Comparison of ENCODE assay signal across 8 mouse cellular contexts in the genomic region with DNA sequence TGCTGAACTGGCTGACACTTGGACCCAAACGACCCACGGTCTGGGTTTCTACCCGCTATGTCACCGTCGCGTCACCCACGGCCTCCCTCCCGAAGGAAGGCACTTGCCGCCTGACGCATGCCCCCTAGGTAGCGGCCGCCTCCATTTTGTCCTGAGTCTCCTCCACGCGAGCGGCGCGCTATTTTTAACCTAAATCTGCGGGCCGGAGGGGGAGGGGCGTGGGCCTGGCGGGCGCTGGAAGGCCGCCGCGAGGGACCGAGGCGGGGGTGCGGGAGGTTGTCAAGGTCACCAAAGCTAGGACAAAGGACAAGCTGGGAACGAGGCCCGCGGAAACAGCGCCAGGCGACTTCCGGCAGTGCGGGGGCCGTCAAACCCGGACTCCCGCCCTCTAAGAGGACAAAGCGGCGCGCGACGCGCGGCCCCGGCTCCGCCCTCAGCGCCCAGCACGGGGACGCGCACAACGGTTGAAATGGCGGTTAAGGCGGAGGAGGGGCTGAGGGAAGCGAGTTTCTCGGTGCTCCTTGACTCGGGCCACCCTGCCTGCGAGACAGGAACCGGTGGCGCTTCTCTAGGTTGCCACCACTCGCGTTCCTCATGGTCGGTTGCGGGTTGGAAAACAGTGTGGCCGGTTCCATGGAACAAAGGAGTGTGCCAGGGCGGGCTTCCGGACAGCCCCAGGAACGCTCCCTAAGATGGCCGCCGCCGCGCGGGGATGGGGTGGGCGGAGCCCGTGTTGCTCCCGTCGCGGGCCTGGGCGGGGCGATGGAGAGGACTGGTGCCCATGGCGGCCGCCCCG. TPM values are rescaled to one million over a fixed set of nuclear protein-coding genes. Genes with fewer than 3 reads are reported as not detected.
A peak's percentile ranks its signal among the peaks of the same experiment; 100 is the strongest.
DNase-seq lines count a peak whose midpoint lies in the region; ATAC-seq and TF ChIP-seq lines count a peak whose summit lies in the region.

Gene Cox20, plus strand, starts transcription at position 742 of the 796 bp plus-strand sequence.

- DNase-seq in CH12.LX (ENCODE audit: extremely low read depth), result peak; percentile 93
- peak; percentile 92 for DNase-seq in c-Kit-positive CD71-positive TER-119-negative erythroid progenitor cells, embryonic 14.5 days (ENCODE audit: low read depth)
- DNase-seq in heart, postnatal 0 days (ENCODE audit: low spot score), result peak; percentile 95
- DNase-seq in large intestine, adult 2 months (ENCODE audit: low read depth, low spot score), result no peak
- peak; percentile 98 for DNase-seq in liver, postnatal 0 days
- peak; percentile 99 for DNase-seq in testis, postnatal 10 days (ENCODE audit: low spot score)

- peaks cover 21% of the 10 kb centered on the region for H3K79me2 ChIP-seq in CH12.LX (replicated peaks; ENCODE audit: control insufficient read depth, extremely low read depth, insufficient read depth, poor library complexity, severe bottlenecking)

- peak; percentile 70 for TF ChIP-seq POLR2A in CH12.LX (IDR thresholded peaks at IDR 0.05; ENCODE audit: low read depth, low read length)

- WGBS in forebrain, embryonic 12.5 days, result under 1% methylated on average over 82 of the region's 83 CpGs
- under 1% methylated on average over 78 of the region's 83 CpGs for WGBS in heart, postnatal 0 days
- WGBS in large intestine, adult 2 months, result under 1% methylated on average over 83 of the region's 83 CpGs
- WGBS in liver, postnatal 0 days (ENCODE audit: insufficient replicate concordance), result under 1% methylated on average over 78 of the region's 83 CpGs
- under 1% methylated on average over 82 of the region's 83 CpGs for WGBS in neural tube, embryonic 14.5 days

- H3K36me3 ChIP-seq in CH12.LX (replicated peaks in 1 of 2; ENCODE audit: control insufficient read depth in 1 of 2, insufficient read depth in 1 of 2, low read length in 1 of 2), result peaks cover 24 to 37% of the 10 kb centered on the region in 2 experiments
- peaks cover 29% of the 10 kb centered on the region for H3K36me3 ChIP-seq in forebrain, embryonic 12.5 days (replicated peaks)
- peaks cover 30% of the 10 kb centered on the region for H3K36me3 ChIP-seq in heart, postnatal 0 days (replicated peaks; ENCODE audit: control insufficient read depth, insufficient read depth, low read length)
- peaks cover 29% of the 10 kb centered on the region for H3K36me3 ChIP-seq in liver, postnatal 0 days (replicated peaks; ENCODE audit: insufficient read depth, low read length)
- peaks cover 18% of the 10 kb centered on the region for H3K36me3 ChIP-seq in neural tube, embryonic 14.5 days (ENCODE audit: control insufficient read depth, insufficient read depth, low read length)

- TF ChIP-seq CTCF in CH12.LX (conservative IDR thresholded peaks at IDR 0.05 in 1 of 2, IDR thresholded peaks at IDR 0.05 in 1 of 2; ENCODE audit: low read depth in 2 of 2, low read length in 2 of 2), result no peak
- no peak for TF ChIP-seq CTCF in heart, postnatal 0 days (IDR thresholded peaks at IDR 0.05; ENCODE audit: low read depth)
- peak; percentile 36; the same call in 1 of the 2 replicates for TF ChIP-seq CTCF in liver, postnatal 0 days (IDR thresholded peaks at IDR 0.05; ENCODE audit: low read depth)

- H3K4me1 ChIP-seq in CH12.LX (ENCODE audit: control insufficient read depth in 1 of 2, insufficient read depth in 2 of 2), result peaks cover 4 to 40% of the 10 kb centered on the region in 2 experiments; a peak in 2 of 4 replicates
- H3K4me1 ChIP-seq in forebrain, embryonic 12.5 days, result peaks cover 30% of the 10 kb centered on the region
- peaks cover 16% of the 10 kb centered on the region for H3K4me1 ChIP-seq in heart, postnatal 0 days (ENCODE audit: control insufficient read depth, insufficient read depth)
- peaks cover 34% of the 10 kb centered on the region for H3K4me1 ChIP-seq in liver, postnatal 0 days (ENCODE audit: insufficient read depth)
- H3K4me1 ChIP-seq in neural tube, embryonic 14.5 days (ENCODE audit: control insufficient read depth, insufficient read depth, low read length), result peaks cover 26% of the 10 kb centered on the region

- ATAC-seq in forebrain, embryonic 12.5 days (ENCODE audit: low FRiP score), result peak; percentile 93
- peak; percentile 91 for ATAC-seq in heart, postnatal 0 days (ENCODE audit: insufficient read depth, low read depth)
- peak; percentile 91 for ATAC-seq in liver, postnatal 0 days
- peak; percentile 95 for ATAC-seq in neural tube, embryonic 14.5 days (ENCODE audit: low read depth)

- H3K27ac ChIP-seq in CH12.LX (ENCODE audit: insufficient read depth, low read depth), result peak within 1 kb of the TSS; percentile 84
- H3K27ac ChIP-seq in forebrain, embryonic 12.5 days, result peak within 1 kb of the TSS; percentile 99
- peak within 1 kb of the TSS; percentile 97 for H3K27ac ChIP-seq in heart, postnatal 0 days (ENCODE audit: low read depth)
- peak within 1 kb of the TSS; percentile 98 for H3K27ac ChIP-seq in liver, postnatal 0 days (ENCODE audit: low read depth)
- peak within 1 kb of the TSS; percentile 100 for H3K27ac ChIP-seq in neural tube, embryonic 14.5 days (ENCODE audit: low read depth, low read length)

- no peak for TF ChIP-seq RAD21 in CH12.LX (IDR thresholded peaks at IDR 0.05; ENCODE audit: low read depth, low read length)

- H3K4me3 ChIP-seq in CH12.LX (replicated peaks in 1 of 3; ENCODE audit: low read depth in 2 of 3, low read length in 2 of 3, poor library complexity in 1 of 3), result peak within 1 kb of the TSS; percentile 58 to 71 (median 63)
- H3K4me3 ChIP-seq in forebrain, embryonic 12.5 days (replicated peaks), result peak within 1 kb of the TSS; percentile 61
- peak within 1 kb of the TSS; percentile 71 for H3K4me3 ChIP-seq in heart, postnatal 0 days (ENCODE audit: low read depth, low read length)
- H3K4me3 ChIP-seq in liver, postnatal 0 days (ENCODE audit: low read depth, low read length), result peak within 1 kb of the TSS; percentile 78
- H3K4me3 ChIP-seq in neural tube, embryonic 14.5 days (ENCODE audit: low read depth, low read length), result peak within 1 kb of the TSS; percentile 64

- TF ChIP-seq EP300 in CH12.LX (IDR thresholded peaks at IDR 0.05; ENCODE audit: low read length), result no peak
- peak; percentile 94; the same call in 1 of the 2 replicates for TF ChIP-seq EP300 in heart, postnatal 0 days (IDR thresholded peaks at IDR 0.05; ENCODE audit: low read depth)
- TF ChIP-seq EP300 in liver, postnatal 0 days (IDR thresholded peaks at IDR 0.05; ENCODE audit: low read depth), result peak; percentile 81; the same call in 1 of the 2 replicates

- H3K9ac ChIP-seq in CH12.LX (ENCODE audit: insufficient read depth, low read depth), result peak within 1 kb of the TSS; percentile 74
- peak within 1 kb of the TSS; percentile 77 for H3K9ac ChIP-seq in forebrain, embryonic 12.5 days
- H3K9ac ChIP-seq in heart, postnatal 0 days (replicated peaks; ENCODE audit: low read depth, low read length), result peak within 1 kb of the TSS; percentile 84
- peak within 1 kb of the TSS; percentile 85 for H3K9ac ChIP-seq in liver, postnatal 0 days (replicated peaks)
- H3K9ac ChIP-seq in neural tube, embryonic 14.5 days (replicated peaks; ENCODE audit: low read depth, low read length), result peak within 1 kb of the TSS; percentile 83

- dilution Hi-C loops in CH12.LX (cut with MboI; ENCODE audit: extremely low pct_ligation_motif_present, extremely low pct_unique_long_range_greater_than_20kb, low sequenced_read_pairs), result no loop called here

- H3K27me3 ChIP-seq in CH12.LX (replicated peaks), result no peaks in the 10 kb centered on the region
- H3K27me3 ChIP-seq in forebrain, embryonic 12.5 days, result no peaks in the 10 kb centered on the region
- H3K27me3 ChIP-seq in heart, postnatal 0 days (ENCODE audit: control insufficient read depth, insufficient read depth, low read length), result no peaks in the 10 kb centered on the region
- no peaks in the 10 kb centered on the region for H3K27me3 ChIP-seq in liver, postnatal 0 days (ENCODE audit: insufficient read depth, low read length)
- H3K27me3 ChIP-seq in neural tube, embryonic 14.5 days (ENCODE audit: control insufficient read depth, insufficient read depth, low read length), result no peaks in the 10 kb centered on the region

- in situ Hi-C loops in CH12.LX (cut with MboI; ENCODE audit: low pct_ligation_motif_present, low pct_unique_long_range_greater_than_20kb, low sequenced_read_pairs), result no loop called here

- H3K4me2 ChIP-seq in CH12.LX (ENCODE audit: insufficient read depth, low read depth, poor library complexity, severe bottlenecking), result peak within 1 kb of the TSS; percentile 90
- H3K4me2 ChIP-seq in forebrain, embryonic 12.5 days, result peak within 1 kb of the TSS; percentile 73
- peak within 1 kb of the TSS; percentile 73 for H3K4me2 ChIP-seq in heart, postnatal 0 days (ENCODE audit: low read depth, low read length)
- peak within 1 kb of the TSS; percentile 70 for H3K4me2 ChIP-seq in liver, postnatal 0 days (ENCODE audit: low read depth, low read length)
- H3K4me2 ChIP-seq in neural tube, embryonic 14.5 days (ENCODE audit: low read depth, low read length), result peak within 1 kb of the TSS; percentile 94

- no peaks in the 10 kb centered on the region for H3K9me3 ChIP-seq in CH12.LX (replicated peaks; ENCODE audit: low read length)
- no peaks in the 10 kb centered on the region for H3K9me3 ChIP-seq in forebrain, embryonic 12.5 days
- no peaks in the 10 kb centered on the region for H3K9me3 ChIP-seq in heart, postnatal 0 days (replicated peaks; ENCODE audit: control insufficient read depth, low read length)
- no peaks in the 10 kb centered on the region for H3K9me3 ChIP-seq in liver, postnatal 0 days (ENCODE audit: low read length)
- H3K9me3 ChIP-seq in neural tube, embryonic 14.5 days (ENCODE audit: control insufficient read depth, low read length), result no peaks in the 10 kb centered on the region

TF ChIP-seq in CH12.LX, 34 proteins besides CTCF, POLR2A, EP300 and RAD21 (continues in another document):
- TF ChIP-seq TBP (conservative IDR thresholded peaks at IDR 0.05; ENCODE audit: low read depth, low read length) (no peak), MAX (IDR thresholded peaks at IDR 0.05; ENCODE audit: low read length) (peak; percentile 11), NRF1 (IDR thresholded peaks at IDR 0.05; ENCODE audit: low read depth, low read length) (peak; percentile 78), JUN (IDR thresholded peaks at IDR 0.05; ENCODE audit: insufficient read depth, low read depth, low read length) (no peak), CHD1 (IDR thresholded peaks at IDR 0.05; ENCODE audit: low read depth, low read length) (peak; percentile 33; the same call in 1 of the 2 replicates), E2F4 (IDR thresholded peaks at IDR 0.05; ENCODE audit: insufficient replicate concordance, low read depth, low read length) (no peak)

RNA-seq across cellular contexts. Expression of gene Cox20, which starts in this region (rescaled TPM):
- total RNA-seq in CH12.LX (2012; rRNA removed), result 9.9 and 15.3 TPM in 2 replicates
- 19.1 and 23.9 TPM in 2 replicates for total RNA-seq in CH12.LX (2014; rRNA removed)
- 21.2 and 26.0 TPM in 2 replicates for polyA plus RNA-seq in CH12.LX (2012; ENCODE audit: insufficient read length, low read depth)
- 154 and 160 TPM in 2 replicates for polyA plus RNA-seq in forebrain, embryonic 12.5 days (2016; fragmentation: Nextera tagmentation; extraction: Ambion mirVana)
- total RNA-seq in heart, postnatal 0 days (2014; rRNA removed; ENCODE audit: low replicate concordance), result 160 and 268 TPM in 2 replicates
- polyA plus RNA-seq in heart, postnatal 0 days (2015; fragmentation: Nextera tagmentation; extraction: Ambion mirVana), result 519 and 555 TPM in 2 replicates
- polyA plus RNA-seq in large intestine, adult 2 months (2012; rRNA removed), result 23.3 and 25.1 TPM in 2 replicates
- 98.3 and 109 TPM in 2 replicates for polyA plus RNA-seq in liver, postnatal 0 days (2015; fragmentation: Nextera tagmentation; extraction: Ambion mirVana)
- polyA plus RNA-seq in neural tube, embryonic 14.5 days (2014; fragmentation: Nextera tagmentation; extraction: Ambion mirVana), result 105 and 107 TPM in 2 replicates
